Mouse (Mus musculus) hindbrain, embryonic 10.5 days (tissue): ENCODE results near the gene Ankrd11. TPM values are rescaled to one million over a fixed set of nuclear protein-coding genes. Genes with fewer than 3 reads are reported as not detected.

ENCODE experiments used
- DNase-seq: peaks from one replicate; pipeline ENCODE4 v3.0.0-alpha.2; 2017; ENCODE audit warnings: low spot score
- H3K27ac ChIP-seq: fragments of 300-500 bp; sonication (generic); 2 replicates; pipeline ENCODE4 v1.5.1; 2016; ENCODE audit warnings: mild to moderate bottlenecking, moderate library complexity
- H3K27me3 ChIP-seq: fragments of 300-500 bp; sonication (generic); 2 replicates; pipeline ENCODE4 v1.6.1; 2016; ENCODE audit warnings: mild to moderate bottlenecking; ENCODE audit not compliant: poor library complexity, insufficient read depth, severe bottlenecking
- H3K36me3 ChIP-seq: fragments of 300-500 bp; sonication (generic); 2 replicates; pipeline ENCODE4 v1.6.1; 2016; ENCODE audit warnings: mild to moderate bottlenecking, moderate library complexity
- H3K4me1 ChIP-seq: fragments of 300-500 bp; sonication (generic); replicated peaks from 2 replicates; pipeline ENCODE4 v1.6.1; 2016; ENCODE audit warnings: mild to moderate bottlenecking
- H3K4me3 ChIP-seq: fragments of 300-500 bp; sonication (generic); 2 replicates; pipeline ENCODE4 v1.5.1; 2016; ENCODE audit warnings: mild to moderate bottlenecking, moderate library complexity
- H3K9me3 ChIP-seq: fragments of 300-500 bp; sonication (generic); 2 replicates; pipeline ENCODE4 v1.6.1; 2016; ENCODE audit warnings: mild to moderate bottlenecking, moderate library complexity
- WGBS: fragments of 180-500 bp; shearing (Covaris S2); methylation state at CpG from one replicate; pipeline ENCODE4 v1.1.7; 2016; 5-methylcytosine and 5-hydroxymethylcytosine counted together
- polyA plus RNA-seq: library from polyadenylated mRNA; unstranded; fragments of >200 nt; fragmentation: Nextera tagmentation; extraction: Ambion mirVana; gene quantifications from 2 replicates; pipeline ENCODE4 v1.2.1, GENCODE M21; 2016

Gene Ankrd11
- polyA plus RNA-seq, 1 experiment from 2014 or later, result 31.4 TPM

GRCm38 (mm10) chr8:122925939-122926722 is 115.9 kb downstream of the Ankrd11 start:
- DNase-seq, result no peak
- Histone ChIP-seq H3K27me3 (no peaks in the 10 kb centered on the region), H3K4me1 (peaks cover 20% of the 10 kb centered on the region), H3K9me3 (no peaks in the 10 kb centered on the region), H3K4me3 (no peak overlapping the region), H3K27ac (no peak overlapping the region), H3K36me3 (peaks cover 12% of the 10 kb centered on the region)
- 91% methylated on average over 8 of the region's 8 CpGs for WGBS

GRCm38 (mm10) chr8:122924091-122924490 is 118.0 kb downstream of the Ankrd11 start:
- no peak for DNase-seq
- H3K9me3 ChIP-seq, result no peaks in the 10 kb centered on the region
- no peaks in the 10 kb centered on the region for H3K27me3 ChIP-seq
- H3K4me3 ChIP-seq, result no peak overlapping the region
- H3K4me1 ChIP-seq, result peaks cover 27% of the 10 kb centered on the region
- H3K36me3 ChIP-seq, result peaks cover 12% of the 10 kb centered on the region
- 0 out of 2 replicates have a peak overlapping the region, but pooled peaks have one; percentile 40 for H3K27ac ChIP-seq
- WGBS, result 79% methylated on average over 6 of the region's 6 CpGs

DNA sequence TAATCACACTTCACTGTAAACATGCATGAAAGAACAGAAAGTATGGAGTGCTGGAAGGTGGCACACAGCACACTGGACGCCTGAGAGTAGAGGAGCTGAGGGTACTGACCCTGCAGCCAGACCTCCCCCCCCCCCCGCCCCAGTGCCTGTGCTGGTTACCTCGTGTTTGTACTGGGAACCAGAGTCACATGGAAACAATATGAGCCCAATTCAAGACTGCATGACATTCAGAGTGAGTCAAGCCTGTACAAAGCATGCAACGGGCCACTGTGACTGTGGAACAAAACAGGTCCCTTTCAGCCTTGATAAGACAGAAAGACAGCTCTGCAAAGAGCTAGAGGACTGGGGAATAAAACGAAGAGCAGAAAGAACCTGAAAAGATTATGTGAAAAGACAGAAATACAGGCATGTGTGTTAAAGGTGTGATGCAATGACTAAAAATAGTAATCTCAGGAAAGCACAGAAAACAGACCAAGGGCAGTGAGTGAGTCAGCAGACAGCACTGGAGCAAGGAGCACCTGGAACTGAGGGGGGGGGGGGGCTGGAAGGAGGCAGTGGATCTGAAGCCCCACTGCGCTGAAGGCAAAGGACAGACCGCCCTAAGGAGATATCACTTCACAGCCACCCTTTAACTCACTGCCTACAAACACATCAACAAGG is 118.5 kb downstream of the Ankrd11 start:
- H3K4me1 ChIP-seq, result peaks cover 31% of the 10 kb centered on the region
- no peak overlapping the region for H3K4me3 ChIP-seq
- peak overlapping the region; percentile 40; the same call in 1 of the 2 replicates for H3K27ac ChIP-seq
- peaks cover 12% of the 10 kb centered on the region for H3K36me3 ChIP-seq
- no peaks in the 10 kb centered on the region for H3K9me3 ChIP-seq
- no peaks in the 10 kb centered on the region for H3K27me3 ChIP-seq
- DNase-seq, result no peak
- 64% methylated on average over 7 of the region's 7 CpGs for WGBS

- no peak for DNase-seq
- H3K27ac ChIP-seq, result no peak overlapping the region
- H3K4me3 ChIP-seq, result no peak overlapping the region
- peaks cover 37% of the 10 kb centered on the region for H3K4me1 ChIP-seq
- H3K36me3 ChIP-seq, result peaks cover 10% of the 10 kb centered on the region
- WGBS, result 89% methylated on average over 3 of the region's 3 CpGs
- no peaks in the 10 kb centered on the region for H3K27me3 ChIP-seq
- no peaks in the 10 kb centered on the region for H3K9me3 ChIP-seq
These were observed 119.1 kb downstream of the Ankrd11 start for GRCm38 (mm10) chr8:122922945-122923344.

GRCm38 (mm10) chr8:122920890-122921289 is 121.2 kb downstream of the Ankrd11 start:
- Histone ChIP-seq H3K36me3 (peaks cover 3% of the 10 kb centered on the region), H3K9me3 (no peaks in the 10 kb centered on the region), H3K27me3 (no peaks in the 10 kb centered on the region), H3K27ac (no peak overlapping the region), H3K4me1 (peaks cover 46% of the 10 kb centered on the region), H3K4me3 (no peak overlapping the region)
- 84% methylated on average over 7 of the region's 7 CpGs for WGBS
- no peak for DNase-seq

DNA sequence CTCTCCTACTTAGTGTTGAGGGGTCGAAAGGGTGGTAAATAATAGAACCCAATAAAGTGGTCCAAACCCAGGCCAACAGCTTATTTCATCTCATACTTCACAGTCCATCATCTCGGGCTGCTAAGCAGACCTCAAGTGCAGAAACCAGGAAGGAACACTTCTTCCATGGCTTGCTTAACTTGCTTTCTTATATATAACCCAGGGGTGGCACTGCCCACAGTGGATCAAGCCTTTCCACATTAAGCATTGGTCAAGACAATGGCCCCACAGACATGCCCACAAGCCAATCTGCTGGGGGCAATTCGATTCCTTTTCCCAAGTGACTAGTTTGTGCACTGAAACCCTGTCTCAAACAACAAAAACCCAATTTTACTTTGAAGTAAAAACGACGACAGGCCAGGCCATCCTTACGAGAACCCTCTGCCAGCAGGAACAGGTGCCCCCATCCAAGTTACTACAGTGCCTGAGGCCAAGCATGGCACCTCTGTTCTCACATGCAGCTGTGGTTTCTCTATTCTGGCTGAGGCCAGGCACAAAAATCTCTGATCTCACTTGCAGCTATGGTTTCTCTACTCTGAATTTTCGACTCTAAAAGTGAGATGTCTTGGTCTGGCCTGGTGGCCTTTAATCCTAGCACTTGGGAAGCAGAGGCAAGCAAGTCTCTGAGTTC is 123.5 kb downstream of the Ankrd11 start:
- DNase-seq, result no peak
- Histone ChIP-seq H3K36me3 (peaks cover 26% of the 10 kb centered on the region), H3K4me3 (no peak overlapping the region), H3K4me1 (peaks cover 38% of the 10 kb centered on the region), H3K27ac (no peak overlapping the region), H3K27me3 (no peaks in the 10 kb centered on the region), H3K9me3 (no peaks in the 10 kb centered on the region)
- 77% methylated on average over 7 of the region's 7 CpGs for WGBS

- H3K9me3 ChIP-seq, result no peaks in the 10 kb centered on the region
- 68% methylated on average over 11 of the region's 11 CpGs for WGBS
- H3K4me3 ChIP-seq, result no peak overlapping the region
- no peak for DNase-seq
- H3K4me1 ChIP-seq, result peaks cover 34% of the 10 kb centered on the region
- peaks cover 34% of the 10 kb centered on the region for H3K36me3 ChIP-seq
- no peak overlapping the region for H3K27ac ChIP-seq
- H3K27me3 ChIP-seq, result no peaks in the 10 kb centered on the region
These were observed 124.3 kb downstream of the Ankrd11 start for GRCm38 (mm10) chr8:122917531-122918392.

DNA sequence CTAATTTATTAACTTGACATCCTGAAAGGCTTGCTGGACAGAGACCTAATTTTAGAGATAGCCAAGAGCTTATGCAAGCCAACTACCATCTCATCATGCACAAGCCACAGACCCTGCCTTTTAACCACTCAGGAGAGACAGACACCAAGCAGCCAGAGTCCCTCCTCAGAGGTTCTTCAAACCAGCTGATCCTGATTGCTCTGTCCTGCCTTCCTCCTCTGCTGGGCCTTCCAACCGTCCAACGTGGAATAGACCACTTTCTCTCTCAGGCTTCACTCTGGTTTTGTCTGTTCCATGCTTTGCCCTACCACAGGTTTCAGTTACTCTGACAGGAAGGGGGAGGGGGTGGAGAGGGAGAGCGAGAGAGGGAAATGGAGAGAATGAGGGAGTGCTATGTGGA is 125.3 kb downstream of the Ankrd11 start:
- Histone ChIP-seq H3K27me3 (no peaks in the 10 kb centered on the region), H3K4me3 (no peak overlapping the region), H3K9me3 (no peaks in the 10 kb centered on the region), H3K27ac (no peak overlapping the region), H3K4me1 (peaks cover 32% of the 10 kb centered on the region), H3K36me3 (peaks cover 42% of the 10 kb centered on the region)
- 84% methylated on average over 3 of the region's 3 CpGs for WGBS
- no peak for DNase-seq

DNA sequence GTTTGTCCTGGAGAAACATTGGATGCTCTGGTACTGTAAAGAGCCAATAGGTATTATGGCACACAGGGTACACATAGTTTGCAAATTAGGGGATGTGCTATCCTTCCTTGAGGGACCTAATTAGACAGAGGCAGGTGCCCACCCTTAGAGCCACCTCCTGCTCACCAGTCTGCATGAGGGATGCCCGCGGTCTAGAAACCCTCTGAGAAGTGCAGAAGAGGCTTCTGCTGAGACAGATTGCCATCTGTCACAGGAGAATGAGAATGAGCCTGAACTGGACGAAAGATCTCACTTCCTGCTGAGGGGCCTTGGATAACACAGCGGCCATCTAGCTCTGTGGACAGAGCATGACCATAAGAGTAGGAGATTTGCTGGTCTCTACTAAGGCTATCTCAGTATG is 129.2 kb downstream of the Ankrd11 start:
- Histone ChIP-seq H3K27ac (no peak overlapping the region), H3K9me3 (no peaks in the 10 kb centered on the region), H3K36me3 (peaks cover 57% of the 10 kb centered on the region), H3K4me1 (peaks cover 15% of the 10 kb centered on the region), H3K27me3 (no peaks in the 10 kb centered on the region), H3K4me3 (no peak overlapping the region)
- DNase-seq, result no peak
- WGBS, result 94% methylated on average over 4 of the region's 4 CpGs

DNA sequence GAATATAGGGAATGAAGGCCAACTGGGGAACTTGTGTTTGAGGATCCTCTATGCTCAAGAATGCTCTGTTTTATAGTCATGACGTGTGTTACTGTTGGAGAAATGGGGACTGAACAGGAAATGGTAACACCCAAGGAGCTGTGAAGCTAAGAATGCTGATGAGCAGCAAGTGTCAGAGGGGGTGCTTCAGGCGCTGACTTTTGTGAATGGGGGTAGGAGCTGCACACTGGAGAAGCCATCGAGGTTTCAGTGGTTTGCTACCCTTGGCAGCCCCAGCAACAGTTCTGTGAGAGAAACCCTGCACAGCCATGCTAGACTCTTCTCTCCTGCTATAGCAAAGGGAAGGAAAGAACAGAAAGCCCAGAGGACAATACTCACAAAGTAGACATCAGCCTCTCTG is 129.9 kb downstream of the Ankrd11 start:
- peaks cover 64% of the 10 kb centered on the region for H3K36me3 ChIP-seq
- no peaks in the 10 kb centered on the region for H3K27me3 ChIP-seq
- H3K4me1 ChIP-seq, result peaks cover 8% of the 10 kb centered on the region
- H3K9me3 ChIP-seq, result no peaks in the 10 kb centered on the region
- 87% methylated on average over 3 of the region's 3 CpGs for WGBS
- H3K4me3 ChIP-seq, result no peak overlapping the region
- DNase-seq, result no peak
- H3K27ac ChIP-seq, result no peak overlapping the region

DNA sequence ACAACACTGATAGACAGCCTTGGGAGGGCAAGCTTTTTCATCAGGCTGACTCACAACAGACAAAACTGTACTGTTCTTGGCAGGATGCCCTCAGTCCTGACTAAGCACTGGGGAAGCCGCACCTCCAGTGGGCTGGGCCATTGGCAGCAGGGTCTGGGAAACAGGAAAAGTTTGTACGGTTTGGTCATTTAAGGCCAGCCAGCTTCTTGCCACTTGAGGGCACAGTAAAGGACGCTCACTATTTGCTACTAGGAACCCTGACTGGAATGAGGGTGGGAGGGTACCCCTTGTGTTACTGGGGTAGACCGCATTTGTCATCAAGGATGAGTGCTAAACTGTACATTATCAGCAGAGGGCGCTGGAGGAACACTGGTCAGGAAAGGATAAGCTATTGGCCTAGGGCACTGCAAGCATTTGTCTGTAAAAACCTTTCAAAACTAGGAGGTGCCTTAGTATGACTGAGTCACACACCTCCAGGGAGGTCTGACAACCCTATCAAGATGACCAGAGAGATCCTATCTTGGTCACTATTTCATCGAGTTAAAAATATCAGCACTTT is 135.5 kb downstream of the Ankrd11 start:
- WGBS, result 57% methylated on average over 6 of the region's 6 CpGs
- Histone ChIP-seq H3K27me3 (no peaks in the 10 kb centered on the region), H3K4me3 (no peak overlapping the region), H3K9me3 (no peaks in the 10 kb centered on the region), H3K4me1 (peaks cover 47% of the 10 kb centered on the region), H3K36me3 (peaks cover 42% of the 10 kb centered on the region), H3K27ac (no peak overlapping the region)
- peak; percentile 69 for DNase-seq

DNA sequence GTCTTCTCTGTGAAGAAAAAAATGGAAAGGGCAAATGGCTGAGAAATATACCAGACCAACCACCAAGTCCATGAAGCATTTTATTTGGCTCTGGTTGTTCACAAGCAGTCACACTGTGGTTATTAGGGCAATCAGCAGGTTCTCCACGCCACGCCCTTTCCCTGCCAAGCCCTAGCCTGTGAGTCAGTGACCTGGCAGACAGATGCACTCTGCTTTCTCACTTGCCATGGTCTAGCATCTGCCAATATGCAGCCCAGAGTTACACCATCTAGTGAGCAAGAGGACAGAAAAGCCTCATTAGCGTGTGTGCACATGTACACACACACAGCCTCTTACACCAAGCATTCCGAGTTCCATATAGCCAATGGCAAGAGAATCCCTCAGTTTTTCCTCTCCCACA is 136.7 kb downstream of the Ankrd11 start:
- 93% methylated on average over 4 of the region's 4 CpGs for WGBS
- Histone ChIP-seq H3K9me3 (no peaks in the 10 kb centered on the region), H3K27me3 (no peaks in the 10 kb centered on the region), H3K36me3 (peaks cover 47% of the 10 kb centered on the region), H3K4me1 (peaks cover 47% of the 10 kb centered on the region), H3K4me3 (no peak overlapping the region), H3K27ac (no peak overlapping the region)
- DNase-seq, result no peak
